Mouse (Mus musculus): ENCODE results near the gene Ccnl2. TPM values are rescaled to one million over a fixed set of nuclear protein-coding genes. Genes with fewer than 3 reads are reported as not detected.

Gene Ccnl2
- polyA plus RNA-seq, 2 experiments, result 51.2 to 65.8 TPM

- no peak for DNase-seq (ENCODE audit: low read depth in 3 of 3, low spot score in 3 of 3)
- no peak within 1 kb of the TSS for H3K27ac ChIP-seq
- no peak within 1 kb of the TSS for H3K9ac ChIP-seq (replicated peaks)
- no peaks in the 10 kb centered on the region for H3K36me3 ChIP-seq (replicated peaks; ENCODE audit: control insufficient read depth, insufficient read depth, low read depth)
- WGBS (ENCODE audit: insufficient replicate concordance), result 65% methylated on average over 3 of the region's 3 CpGs
- TF ChIP-seq EP300 (IDR thresholded peaks at IDR 0.05; ENCODE audit: low read depth) (no peak), CTCF (IDR thresholded peaks at IDR 0.05; ENCODE audit: low read depth) (no peak)
- H3K4me3 ChIP-seq (ENCODE audit: insufficient read depth in 1 of 2, low read depth in 2 of 2, low read length in 2 of 2), result no peak within 1 kb of the TSS
- H3K4me2 ChIP-seq (ENCODE audit: low read depth), result no peak within 1 kb of the TSS
- ATAC-seq (ENCODE audit: insufficient read depth), result no peak
- H3K9me3 ChIP-seq (ENCODE audit: control insufficient read depth, low read length), result no peaks in the 10 kb centered on the region
- no peaks in the 10 kb centered on the region for H3K27me3 ChIP-seq (ENCODE audit: control insufficient read depth, insufficient read depth, low read length)
- H3K4me1 ChIP-seq (replicated peaks; ENCODE audit: control insufficient read depth in 2 of 2, insufficient read depth in 2 of 2, low read length in 1 of 2), result peaks cover 6 to 17% of the 10 kb centered on the region in 2 experiments
Measured at GRCm38 (mm10) chr4:155790021-155790489, 22.2 kb upstream of the Ccnl2 start, which contains the start of gene Ankrd65. Gene Ankrd65, plus strand, starts transcription at chr4:155790439.

- Histone ChIP-seq H3K36me3 (replicated peaks; ENCODE audit: control insufficient read depth, insufficient read depth, low read depth) (no peaks in the 10 kb centered on the region), H3K4me3 (ENCODE audit: insufficient read depth in 1 of 2, low read depth in 2 of 2, low read length in 2 of 2) (no peak overlapping the region), H3K4me1 (replicated peaks; ENCODE audit: control insufficient read depth in 2 of 2, insufficient read depth in 2 of 2, low read length in 1 of 2) (peaks cover 6 to 17% of the 10 kb centered on the region in 2 experiments), H3K27me3 (ENCODE audit: control insufficient read depth, insufficient read depth, low read length) (no peaks in the 10 kb centered on the region), H3K9ac (replicated peaks) (no peak overlapping the region), H3K9me3 (ENCODE audit: control insufficient read depth, low read length) (no peaks in the 10 kb centered on the region), H3K27ac (no peak overlapping the region), H3K4me2 (ENCODE audit: low read depth) (no peak overlapping the region)
- WGBS (ENCODE audit: insufficient replicate concordance), result 52% methylated on average over 3 of the region's 3 CpGs
- DNase-seq (ENCODE audit: low read depth in 3 of 3, low spot score in 3 of 3) (no peak), ATAC-seq (ENCODE audit: insufficient read depth) (no peak)
- no peak for TF ChIP-seq EP300 (IDR thresholded peaks at IDR 0.05; ENCODE audit: low read depth)
- no peak for TF ChIP-seq CTCF (IDR thresholded peaks at IDR 0.05; ENCODE audit: low read depth)
Measured at GRCm38 (mm10) chr4:155790650-155791161, 21.6 kb upstream of the Ccnl2 start.

DNA sequence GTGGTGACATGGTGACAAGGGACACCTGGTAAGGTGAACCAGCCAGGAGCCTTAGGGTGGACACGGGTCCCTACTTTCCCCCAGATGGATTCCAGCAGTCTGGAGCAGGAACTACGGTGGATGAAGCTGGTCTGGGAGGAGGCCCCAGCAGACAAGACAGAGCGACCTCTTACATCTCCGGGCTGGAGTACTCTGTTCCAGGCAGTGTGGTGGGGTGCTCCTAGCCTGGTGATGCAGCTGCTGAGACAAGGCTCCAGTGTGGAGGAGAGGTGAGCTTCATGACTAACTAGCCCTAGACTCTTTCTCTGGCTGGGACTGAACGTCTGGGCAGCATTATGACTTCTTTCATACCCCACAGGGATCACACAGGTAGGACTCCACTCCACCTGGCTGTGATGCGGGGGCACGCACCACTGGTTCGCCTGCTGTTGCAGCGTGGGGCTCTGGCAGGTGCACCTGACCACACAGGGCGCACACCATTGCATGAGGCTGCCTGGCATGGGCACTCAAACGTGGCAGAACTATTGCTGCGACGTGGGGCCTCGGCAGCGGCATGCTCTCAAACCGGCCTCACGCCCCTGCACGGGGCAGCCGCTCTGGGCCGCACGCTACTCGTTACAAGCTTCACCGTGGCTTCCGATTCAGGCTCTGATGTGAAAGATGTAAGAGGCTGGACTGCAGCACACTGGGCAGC is 20.9 kb upstream of the Ccnl2 start:
- H3K27ac ChIP-seq, result no peak overlapping the region
- no peak for ATAC-seq (ENCODE audit: insufficient read depth)

DNA sequence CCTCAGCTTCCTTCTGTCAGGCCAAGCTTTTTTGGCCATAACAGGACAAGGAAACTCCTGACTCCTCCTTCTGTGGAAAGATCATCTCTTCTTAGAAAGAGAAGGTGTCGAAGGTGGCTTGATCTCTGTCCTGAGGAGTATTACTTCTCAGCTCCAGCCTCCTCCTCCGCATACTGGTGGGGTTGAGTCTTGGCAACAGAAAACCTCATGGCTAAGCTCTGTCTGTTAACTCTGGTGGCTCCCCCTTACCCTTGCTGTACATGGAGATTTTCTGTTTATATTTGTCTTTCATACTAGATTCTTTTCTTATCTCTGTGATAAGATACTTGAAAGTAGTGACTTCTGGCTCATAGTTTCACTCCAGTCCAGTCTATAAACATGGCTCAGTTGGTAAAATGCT is 18.6 kb upstream of the Ccnl2 start:
- no peak for DNase-seq (ENCODE audit: low read depth in 3 of 3, low spot score in 3 of 3)

More for the DNA sequence above, 20.9 kb upstream of the Ccnl2 start:
- no peak overlapping the region for H3K4me3 ChIP-seq (ENCODE audit: insufficient read depth in 1 of 2, low read depth in 2 of 2, low read length in 2 of 2)
- H3K27me3 ChIP-seq (ENCODE audit: control insufficient read depth, insufficient read depth, low read length), result no peaks in the 10 kb centered on the region
- DNase-seq (ENCODE audit: low read depth in 3 of 3, low spot score in 3 of 3), result no peak
- no peak overlapping the region for H3K9ac ChIP-seq (replicated peaks)
- no peaks in the 10 kb centered on the region for H3K9me3 ChIP-seq (ENCODE audit: control insufficient read depth, low read length)
- no peaks in the 10 kb centered on the region for H3K36me3 ChIP-seq (replicated peaks; ENCODE audit: control insufficient read depth, insufficient read depth, low read depth)
- H3K4me2 ChIP-seq (ENCODE audit: low read depth), result no peak overlapping the region
- TF ChIP-seq EP300 (IDR thresholded peaks at IDR 0.05; ENCODE audit: low read depth), result no peak
- TF ChIP-seq CTCF (IDR thresholded peaks at IDR 0.05; ENCODE audit: low read depth), result no peak
- WGBS (ENCODE audit: insufficient replicate concordance), result 71% methylated on average over 24 of the region's 24 CpGs
- peaks cover 6 to 17% of the 10 kb centered on the region in 2 experiments for H3K4me1 ChIP-seq (replicated peaks; ENCODE audit: control insufficient read depth in 2 of 2, insufficient read depth in 2 of 2, low read length in 1 of 2)

GRCm38 (mm10) chr4:155802075-155802474 is 10.2 kb upstream of the Ccnl2 start:
- peaks cover 10 to 13% of the 10 kb centered on the region in 2 experiments for H3K4me1 ChIP-seq (replicated peaks; ENCODE audit: control insufficient read depth in 2 of 2, insufficient read depth in 2 of 2, low read length in 1 of 2)
- peaks cover 13% of the 10 kb centered on the region for H3K36me3 ChIP-seq (replicated peaks; ENCODE audit: control insufficient read depth, insufficient read depth, low read depth)
- DNase-seq (ENCODE audit: low read depth in 3 of 3, low spot score in 3 of 3) (no peak), ATAC-seq (ENCODE audit: insufficient read depth) (no peak)
- 81% methylated on average over 1 of the region's 1 CpGs for WGBS (ENCODE audit: insufficient replicate concordance)
- no peak overlapping the region; the same call in 1 of the 2 replicates for H3K4me2 ChIP-seq (ENCODE audit: low read depth)
- TF ChIP-seq EP300 (IDR thresholded peaks at IDR 0.05; ENCODE audit: low read depth), result no peak
- no peak for TF ChIP-seq CTCF (IDR thresholded peaks at IDR 0.05; ENCODE audit: low read depth)
- H3K9me3 ChIP-seq (ENCODE audit: control insufficient read depth, low read length), result no peaks in the 10 kb centered on the region
- no peak overlapping the region for H3K4me3 ChIP-seq (ENCODE audit: insufficient read depth in 1 of 2, low read depth in 2 of 2, low read length in 2 of 2)
- no peaks in the 10 kb centered on the region; the same call in 1 of the 2 replicates for H3K27me3 ChIP-seq (ENCODE audit: control insufficient read depth, insufficient read depth, low read length)
- H3K27ac ChIP-seq, result no peak overlapping the region
- H3K9ac ChIP-seq (replicated peaks), result no peak overlapping the region

More for the DNA sequence above, 18.6 kb upstream of the Ccnl2 start:
- H3K4me2 ChIP-seq (ENCODE audit: low read depth), result no peak overlapping the region
- no peak overlapping the region for H3K4me3 ChIP-seq (ENCODE audit: insufficient read depth in 1 of 2, low read depth in 2 of 2, low read length in 2 of 2)
- no peaks in the 10 kb centered on the region for H3K9me3 ChIP-seq (ENCODE audit: control insufficient read depth, low read length)
- TF ChIP-seq EP300 (IDR thresholded peaks at IDR 0.05; ENCODE audit: low read depth) (no peak), CTCF (IDR thresholded peaks at IDR 0.05; ENCODE audit: low read depth) (no peak)
- H3K9ac ChIP-seq (replicated peaks), result no peak overlapping the region
- WGBS (ENCODE audit: insufficient replicate concordance), result 63% methylated on average over 2 of the region's 2 CpGs
- no peaks in the 10 kb centered on the region for H3K36me3 ChIP-seq (replicated peaks; ENCODE audit: control insufficient read depth, insufficient read depth, low read depth)
- no peak for ATAC-seq (ENCODE audit: insufficient read depth)
- H3K27me3 ChIP-seq (ENCODE audit: control insufficient read depth, insufficient read depth, low read length), result no peaks in the 10 kb centered on the region; the same call in 1 of the 2 replicates
- peaks cover 1 to 9% of the 10 kb centered on the region in 2 experiments for H3K4me1 ChIP-seq (replicated peaks; ENCODE audit: control insufficient read depth in 2 of 2, insufficient read depth in 2 of 2, low read length in 1 of 2)
- no peak overlapping the region for H3K27ac ChIP-seq
